Mouse (Mus musculus): ENCODE results near the gene Gm21987.

DNA sequence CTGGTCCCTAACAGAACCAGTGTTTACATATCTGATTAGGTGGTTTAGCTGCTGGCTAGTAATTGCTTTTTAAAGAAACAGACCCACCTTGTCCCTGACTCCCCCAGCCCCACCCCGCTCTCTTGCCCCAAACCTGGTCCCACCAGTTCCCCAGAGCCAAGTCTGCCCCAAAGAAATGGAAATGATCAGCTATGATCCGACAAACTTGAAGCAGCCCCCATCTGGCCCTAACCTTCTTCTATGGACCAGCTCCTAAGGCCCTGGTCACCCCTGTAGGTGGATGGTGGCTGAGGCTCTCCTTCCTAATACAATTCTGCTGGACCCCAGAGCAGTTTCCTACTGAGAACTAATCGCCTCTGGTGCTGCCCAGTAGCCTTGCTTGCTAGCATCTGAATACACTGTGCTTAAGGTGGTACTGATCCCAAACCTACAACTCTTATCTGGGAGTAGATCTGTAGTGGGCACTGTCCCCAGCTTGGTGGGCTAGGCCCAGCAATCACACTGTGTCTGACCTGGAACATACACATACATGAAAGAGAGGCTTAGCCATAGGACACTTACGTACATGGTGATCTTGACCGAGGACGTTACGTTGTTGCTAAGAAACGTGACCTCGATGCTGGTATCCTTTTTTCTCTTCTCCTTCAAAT lies 53.6 kb downstream of the Gm21987 start:
- no peak for TF ChIP-seq CTCF (IDR thresholded peaks at IDR 0.05; ENCODE audit: borderline replicate concordance, insufficient read depth, low read depth, low read length)
- no peak for TF ChIP-seq POLR2A (IDR thresholded peaks at IDR 0.05; ENCODE audit: borderline replicate concordance, insufficient read depth, low read length)

Measured in cerebellum, adult 2 months (tissue).